Mouse (Mus musculus): ENCODE measurements around the gene Itpa.

The Itpa gene

GRCm38 (mm10) chr2:130657541-130657940 lies 9.9 kb upstream of the Itpa start:
- DNase-seq = no peak

- no peak for DNase-seq
Measured at GRCm38 (mm10) chr2:130658530-130658929, 8.9 kb upstream of the Itpa start.

- DNase-seq = no peak
Measured at GRCm38 (mm10) chr2:130663342-130663741, 4.1 kb upstream of the Itpa start.

GRCm38 (mm10) chr2:130664102-130664701 lies 3.2 kb upstream of the Itpa start, which contains the start of gene Ddrgk1:
Gene Ddrgk1, minus strand, starts transcription at chr2:130664659.
- peak; percentile 86 for DNase-seq

GRCm38 (mm10) chr2:130677211-130677610 lies 9.8 kb downstream of the Itpa start:
- DNase-seq = no peak

- DNase-seq = no peak
Measured at GRCm38 (mm10) chr2:130679154-130679553, 11.7 kb downstream of the Itpa start.

- no peak for DNase-seq
Measured at GRCm38 (mm10) chr2:130679899-130680298, 12.5 kb downstream of the Itpa start.

- no peak for DNase-seq
Measured at GRCm38 (mm10) chr2:130681531-130681930, 14.1 kb downstream of the Itpa start.

- DNase-seq = no peak
Measured at GRCm38 (mm10) chr2:130685426-130685825, 18.0 kb downstream of the Itpa start.

GRCm38 (mm10) chr2:130689011-130689410 lies 21.6 kb downstream of the Itpa start:
- no peak for DNase-seq

GRCm38 (mm10) chr2:130693563-130693962 lies 26.2 kb downstream of the Itpa start:
- DNase-seq = no peak

GRCm38 (mm10) chr2:130696700-130697152 lies 29.3 kb downstream of the Itpa start:
- DNase-seq = peak; percentile 21

GRCm38 (mm10) chr2:130697153-130697810 lies 29.9 kb downstream of the Itpa start, which contains the start of gene Slc4a11:
Gene Slc4a11, minus strand, starts transcription at chr2:130697519.
- DNase-seq = peak; percentile 24

GRCm38 (mm10) chr2:130697821-130698266 lies 30.4 kb downstream of the Itpa start:
- DNase-seq = no peak

- peak; percentile 45 for DNase-seq
Measured at GRCm38 (mm10) chr2:130704040-130705001, 36.9 kb downstream of the Itpa start.

- no peak for DNase-seq
Measured at GRCm38 (mm10) chr2:130705178-130705577, 37.8 kb downstream of the Itpa start.

GRCm38 (mm10) chr2:130706602-130707001 lies 39.2 kb downstream of the Itpa start:
- no peak for DNase-seq

- DNase-seq = no peak
Measured at GRCm38 (mm10) chr2:130707057-130707456, 39.6 kb downstream of the Itpa start.

GRCm38 (mm10) chr2:130717951-130718350 lies 50.5 kb downstream of the Itpa start:
- no peak for DNase-seq

- no peak for DNase-seq
Measured at GRCm38 (mm10) chr2:130724369-130724768, 57.0 kb downstream of the Itpa start.

GRCm38 (mm10) chr2:130727752-130728151 lies 60.3 kb downstream of the Itpa start:
- no peak for DNase-seq

- no peak for DNase-seq
Measured at GRCm38 (mm10) chr2:130728906-130729585, 61.6 kb downstream of the Itpa start.

- no peak for DNase-seq
Measured at GRCm38 (mm10) chr2:130730746-130731145, 63.3 kb downstream of the Itpa start.

All from right cerebral cortex, postnatal 4 days (tissue).